Mouse (Mus musculus): ENCODE measurements around the gene Cish. TPM values are rescaled to one million over a fixed set of nuclear protein-coding genes. Genes with fewer than 3 reads are reported as not detected.

Cish gene
- polyA plus RNA-seq, 1 experiment from 2014 or later: 13.7 TPM

GRCm38 (mm10) chr9:107290897-107291296 lies 4.9 kb upstream of the Cish start:
- Histone ChIP-seq H3K9me3 (no peaks in the 10 kb centered on the region), H3K27me3 (peaks cover 14% of the 10 kb centered on the region), H3K9ac (no peak overlapping the region), H3K27ac (replicated peaks) (no peak overlapping the region), H3K4me2 (no peak overlapping the region), H3K36me3 (no peaks in the 10 kb centered on the region), H3K4me3 (no peak overlapping the region), H3K4me1 (replicated peaks) (peaks cover 13% of the 10 kb centered on the region)
- ATAC-seq (ENCODE audit: low FRiP score, low read depth): 0 out of 2 replicates have a peak, but pooled peaks have one; percentile 36
- WGBS: 30% methylated on average over 10 of the region's 10 CpGs

GRCm38 (mm10) chr9:107294249-107294648 lies 1.6 kb upstream of the Cish start:
- no peak overlapping the region for H3K4me3 ChIP-seq
- H3K36me3 ChIP-seq: no peaks in the 10 kb centered on the region
- no peak overlapping the region for H3K9ac ChIP-seq
- 3% methylated on average over 6 of the region's 6 CpGs for WGBS
- ATAC-seq (ENCODE audit: low FRiP score, low read depth): no peak
- no peak overlapping the region for H3K4me2 ChIP-seq
- H3K27me3 ChIP-seq: peaks cover 8% of the 10 kb centered on the region
- no peaks in the 10 kb centered on the region for H3K9me3 ChIP-seq
- peaks cover 34% of the 10 kb centered on the region for H3K4me1 ChIP-seq (replicated peaks)
- no peak overlapping the region for H3K27ac ChIP-seq (replicated peaks)

DNA sequence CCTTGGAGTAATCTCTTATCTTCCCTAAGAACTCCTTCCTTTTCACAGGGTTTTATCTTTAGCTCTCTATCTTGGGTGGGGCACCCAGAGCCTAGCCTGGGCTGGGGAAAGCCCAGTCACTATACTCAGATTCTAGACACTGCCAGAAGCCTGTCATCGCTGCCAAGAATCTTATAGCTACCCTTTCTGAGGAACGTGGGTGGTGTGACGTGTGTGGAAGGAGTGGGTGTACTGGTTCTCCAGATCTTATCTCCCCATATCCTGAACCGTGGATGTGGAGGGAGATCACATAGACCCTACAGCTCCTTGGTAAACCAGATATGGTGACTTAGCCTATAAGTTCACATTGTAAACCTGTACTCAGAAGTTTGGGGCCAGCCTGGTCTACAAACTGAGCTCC lies 210 bp upstream of the Cish start:
- no peaks in the 10 kb centered on the region for H3K9me3 ChIP-seq
- no peaks in the 10 kb centered on the region for H3K36me3 ChIP-seq
- peaks cover 8% of the 10 kb centered on the region for H3K27me3 ChIP-seq
- ATAC-seq (ENCODE audit: low FRiP score, low read depth): no peak
- H3K4me2 ChIP-seq: 0 out of 2 replicates have a peak overlapping the region, but pooled peaks have one; percentile 89
- peaks cover 27% of the 10 kb centered on the region for H3K4me1 ChIP-seq (replicated peaks)
- H3K4me3 ChIP-seq: no peak overlapping the region
- H3K27ac ChIP-seq (replicated peaks): no peak overlapping the region
- 84% methylated on average over 4 of the region's 4 CpGs for WGBS
- H3K9ac ChIP-seq: no peak overlapping the region

GRCm38 (mm10) chr9:107296041-107296440 lies 215 bp downstream of the Cish start:
- Histone ChIP-seq H3K36me3 (0 out of 2 replicates have a peak, but pooled peaks cover 2% of the 10 kb centered on the region), H3K27me3 (peaks cover 8% of the 10 kb centered on the region), H3K27ac (replicated peaks) (no peak overlapping the region), H3K4me1 (replicated peaks) (peaks cover 27% of the 10 kb centered on the region), H3K4me2 (peak overlapping the region; percentile 89), H3K9me3 (no peaks in the 10 kb centered on the region), H3K9ac (0 out of 2 replicates have a peak overlapping the region, but pooled peaks have one; percentile 23), H3K4me3 (peak overlapping the region; percentile 84)
- 12% methylated on average over 14 of the region's 14 CpGs for WGBS
- peak; percentile 59; the same call in 1 of the 2 replicates for ATAC-seq (ENCODE audit: low FRiP score, low read depth)

- H3K36me3 ChIP-seq: peaks cover 3% of the 10 kb centered on the region; the same call in 1 of the 2 replicates
- peak overlapping the region; percentile 62; the same call in 1 of the 2 replicates for H3K27ac ChIP-seq (replicated peaks)
- under 1% methylated on average over 31 of the region's 31 CpGs for WGBS
- H3K9me3 ChIP-seq: no peaks in the 10 kb centered on the region
- peak overlapping the region; percentile 84 for H3K9ac ChIP-seq
- H3K4me2 ChIP-seq: peak overlapping the region; percentile 89
- peak overlapping the region; percentile 84 for H3K4me3 ChIP-seq
- peak; percentile 98 for ATAC-seq (ENCODE audit: low FRiP score, low read depth)
- peaks cover 8% of the 10 kb centered on the region for H3K27me3 ChIP-seq
- H3K4me1 ChIP-seq (replicated peaks): peaks cover 27% of the 10 kb centered on the region
Measured at GRCm38 (mm10) chr9:107296501-107296965, 707 bp downstream of the Cish start.

- ATAC-seq (ENCODE audit: low FRiP score, low read depth): peak; percentile 27; the same call in 1 of the 2 replicates
- H3K36me3 ChIP-seq: peaks cover 3% of the 10 kb centered on the region; the same call in 1 of the 2 replicates
- H3K4me2 ChIP-seq: peak overlapping the region; percentile 89
- peaks cover 8% of the 10 kb centered on the region for H3K27me3 ChIP-seq
- peaks cover 27% of the 10 kb centered on the region for H3K4me1 ChIP-seq (replicated peaks)
- peak overlapping the region; percentile 84 for H3K4me3 ChIP-seq
- 11% methylated on average over 16 of the region's 16 CpGs for WGBS
- no peaks in the 10 kb centered on the region for H3K9me3 ChIP-seq
- 0 out of 2 replicates have a peak overlapping the region, but pooled peaks have one; percentile 62 for H3K27ac ChIP-seq (replicated peaks)
- H3K9ac ChIP-seq: peak overlapping the region; percentile 84
Measured at GRCm38 (mm10) chr9:107297059-107297458, 1.2 kb downstream of the Cish start.

DNA sequence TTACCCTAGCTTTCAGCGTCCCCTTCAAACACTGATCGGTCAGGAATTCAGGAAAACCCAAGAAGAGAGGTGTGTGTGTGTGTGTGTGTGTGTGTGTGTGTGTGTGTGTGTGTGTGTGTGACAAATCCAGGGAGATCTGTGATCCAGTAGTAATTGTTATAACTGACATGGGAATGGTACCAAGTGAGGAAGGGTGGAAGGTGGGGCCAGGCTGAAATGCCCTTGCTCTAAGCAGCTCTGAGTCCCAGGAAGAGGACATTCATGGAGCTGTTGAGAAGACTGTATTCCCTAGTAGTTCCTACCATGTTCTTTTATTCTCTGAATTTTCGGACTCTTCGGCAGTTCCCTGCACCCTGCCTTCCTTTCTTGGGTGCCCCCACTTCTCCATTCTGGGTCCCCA lies 1.8 kb downstream of the Cish start:
- Histone ChIP-seq H3K9me3 (no peaks in the 10 kb centered on the region), H3K4me2 (peak overlapping the region; percentile 89), H3K27me3 (peaks cover 8% of the 10 kb centered on the region), H3K36me3 (peaks cover 3% of the 10 kb centered on the region; the same call in 1 of the 2 replicates), H3K4me3 (peak overlapping the region; percentile 84), H3K9ac (no peak overlapping the region; the same call in 1 of the 2 replicates), H3K27ac (replicated peaks) (no peak overlapping the region), H3K4me1 (replicated peaks) (peaks cover 27% of the 10 kb centered on the region)
- 90% methylated on average over 4 of the region's 4 CpGs for WGBS
- ATAC-seq (ENCODE audit: low FRiP score, low read depth): no peak

DNA sequence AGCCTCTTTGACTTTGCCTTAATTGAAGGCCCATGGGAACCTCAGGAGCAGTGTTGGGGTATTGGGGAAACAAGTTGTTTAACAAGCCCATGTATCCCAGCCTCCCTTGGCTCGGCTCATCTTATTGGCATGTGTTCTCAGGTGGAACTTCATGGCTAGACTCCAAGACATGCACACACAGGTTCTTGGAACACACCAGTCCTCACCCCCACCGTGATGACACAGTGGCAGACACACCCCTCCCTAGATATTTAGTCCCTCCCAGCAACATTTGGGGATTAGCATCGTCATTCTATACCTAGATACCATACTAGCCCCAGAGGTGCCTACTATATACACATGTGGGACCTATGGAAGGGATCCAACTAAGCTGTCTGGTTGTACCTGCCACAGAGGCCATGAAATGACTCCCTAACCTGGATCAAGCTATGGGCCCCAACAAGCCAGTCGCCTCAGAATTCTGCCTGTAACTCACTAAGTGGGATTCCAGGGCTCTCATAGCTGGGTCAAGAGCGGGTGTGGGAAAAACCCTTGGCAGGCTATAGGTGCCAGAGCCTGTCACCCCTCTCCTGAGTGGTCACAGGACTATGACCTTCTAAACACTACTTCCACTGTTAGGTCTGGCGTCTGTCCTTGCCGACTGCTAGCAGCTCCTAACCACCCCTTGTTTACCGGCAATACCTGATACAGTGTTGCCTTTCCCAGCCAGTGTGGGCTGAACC lies 2.4 kb downstream of the Cish start:
- peaks cover 3% of the 10 kb centered on the region; the same call in 1 of the 2 replicates for H3K36me3 ChIP-seq
- no peak overlapping the region for H3K27ac ChIP-seq (replicated peaks)
- 86% methylated on average over 8 of the region's 8 CpGs for WGBS
- 0 out of 2 replicates have a peak overlapping the region, but pooled peaks have one; percentile 84 for H3K4me3 ChIP-seq
- no peaks in the 10 kb centered on the region for H3K9me3 ChIP-seq
- H3K9ac ChIP-seq: no peak overlapping the region
- H3K4me2 ChIP-seq: peak overlapping the region; percentile 89
- no peak for ATAC-seq (ENCODE audit: low FRiP score, low read depth)
- H3K27me3 ChIP-seq: peaks cover 8% of the 10 kb centered on the region
- peaks cover 27% of the 10 kb centered on the region for H3K4me1 ChIP-seq (replicated peaks)

DNA sequence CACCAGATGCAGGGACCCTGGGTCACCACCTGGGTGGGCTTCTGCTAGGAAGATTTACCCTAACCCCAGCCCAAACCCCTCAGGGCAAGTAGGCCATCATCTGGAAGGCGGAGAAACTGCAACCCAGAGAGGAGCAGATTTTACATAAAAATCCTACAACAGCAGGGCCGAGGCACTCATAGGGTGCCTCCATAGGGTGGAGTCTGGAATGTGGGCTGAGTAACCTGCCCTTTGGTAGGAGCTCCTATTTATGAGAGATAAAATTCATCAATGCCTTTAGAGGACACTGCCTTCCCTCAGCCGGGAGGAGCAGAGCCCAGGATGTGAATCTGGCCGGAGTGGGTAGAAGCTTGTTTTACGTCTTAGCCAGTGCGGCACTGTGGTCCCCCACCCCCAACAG lies 3.0 kb downstream of the Cish start:
- H3K4me2 ChIP-seq: no peak overlapping the region
- H3K36me3 ChIP-seq: peaks cover 3% of the 10 kb centered on the region; the same call in 1 of the 2 replicates
- H3K27ac ChIP-seq (replicated peaks): no peak overlapping the region
- ATAC-seq (ENCODE audit: low FRiP score, low read depth): no peak
- no peaks in the 10 kb centered on the region for H3K9me3 ChIP-seq
- WGBS: 83% methylated on average over 6 of the region's 6 CpGs
- peaks cover 7% of the 10 kb centered on the region for H3K27me3 ChIP-seq
- no peak overlapping the region for H3K9ac ChIP-seq
- peaks cover 27% of the 10 kb centered on the region for H3K4me1 ChIP-seq (replicated peaks)
- no peak overlapping the region for H3K4me3 ChIP-seq

GRCm38 (mm10) chr9:107299783-107300182 lies 4.0 kb downstream of the Cish start:
- H3K27ac ChIP-seq (replicated peaks): no peak overlapping the region
- H3K36me3 ChIP-seq: peaks cover 3% of the 10 kb centered on the region; the same call in 1 of the 2 replicates
- peaks cover 27% of the 10 kb centered on the region for H3K4me1 ChIP-seq (replicated peaks)
- no peak overlapping the region for H3K4me3 ChIP-seq
- H3K27me3 ChIP-seq: peaks cover 5% of the 10 kb centered on the region; the same call in 1 of the 2 replicates
- WGBS: 93% methylated on average over 7 of the region's 7 CpGs
- ATAC-seq (ENCODE audit: low FRiP score, low read depth): no peak
- no peaks in the 10 kb centered on the region for H3K9me3 ChIP-seq
- no peak overlapping the region for H3K9ac ChIP-seq
- no peak overlapping the region for H3K4me2 ChIP-seq

- H3K4me1 ChIP-seq (replicated peaks): peaks cover 27% of the 10 kb centered on the region
- H3K9me3 ChIP-seq: no peaks in the 10 kb centered on the region
- H3K27ac ChIP-seq (replicated peaks): no peak overlapping the region
- peaks cover 3% of the 10 kb centered on the region; the same call in 1 of the 2 replicates for H3K36me3 ChIP-seq
- peaks cover 3% of the 10 kb centered on the region; the same call in 1 of the 2 replicates for H3K27me3 ChIP-seq
- ATAC-seq (ENCODE audit: low FRiP score, low read depth): no peak
- no peak overlapping the region for H3K4me3 ChIP-seq
- no peak overlapping the region for H3K9ac ChIP-seq
- 94% methylated on average over 30 of the region's 30 CpGs for WGBS
- no peak overlapping the region for H3K4me2 ChIP-seq
Measured at GRCm38 (mm10) chr9:107300224-107300973, 4.6 kb downstream of the Cish start.
